Mouse (Mus musculus): ENCODE measurements around the gene Hoxa9. TPM values are rescaled to one million over a fixed set of nuclear protein-coding genes. Genes with fewer than 3 reads are reported as not detected.

Hoxa9 gene
- polyA plus RNA-seq, 1 experiment, result 0.52 TPM

DNA sequence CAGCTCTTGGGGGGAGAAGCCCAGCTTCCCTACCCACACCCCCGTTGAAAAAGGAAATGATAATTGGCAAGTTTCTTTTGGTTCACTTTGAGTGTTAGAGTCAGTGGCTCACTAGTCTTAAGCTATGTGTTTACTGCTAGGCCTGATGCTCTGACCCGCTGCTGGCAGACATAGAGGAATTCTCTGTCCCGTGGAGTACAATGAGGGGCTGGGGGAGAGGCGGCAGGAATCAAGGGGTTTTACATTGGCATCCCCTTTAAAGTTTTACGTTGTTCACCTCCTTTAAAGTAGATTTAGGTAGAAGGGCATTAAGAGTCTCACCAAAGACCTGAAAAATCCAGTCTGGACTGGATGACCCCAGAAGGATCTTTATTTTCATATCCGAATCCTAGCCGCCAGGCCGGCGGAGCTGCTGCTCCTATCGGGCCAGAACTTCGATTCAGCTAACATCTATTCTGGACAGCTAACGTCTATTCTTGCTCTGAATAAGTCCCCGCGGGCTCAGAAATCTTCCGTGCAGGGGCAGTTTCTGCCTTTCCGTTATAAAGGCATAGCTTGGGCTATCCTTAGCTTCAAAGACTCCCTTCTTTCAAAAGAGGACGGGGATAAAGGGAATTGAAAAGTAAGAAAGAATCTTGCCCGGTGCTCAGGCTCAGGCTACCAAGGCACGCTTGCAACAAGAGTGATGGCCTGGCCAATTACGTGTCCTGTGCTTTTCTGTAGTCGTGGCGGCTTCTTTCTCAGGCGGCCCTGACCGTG is 21.3 kb upstream of the Hoxa9 start:
- no peak overlapping the region for H3K4me3 ChIP-seq (ENCODE audit: control insufficient read depth, low read depth, low read length)
- H3K36me3 ChIP-seq (ENCODE audit: control insufficient read depth, insufficient read depth, low read length), result no peaks in the 10 kb centered on the region
- peaks cover 19% of the 10 kb centered on the region for H3K27me3 ChIP-seq (ENCODE audit: control insufficient read depth, insufficient read depth, low read length)
- TF ChIP-seq POLR2A (IDR thresholded peaks at IDR 0.05; ENCODE audit: control insufficient read depth, low read depth, low read length) (no peak), CTCF (IDR thresholded peaks at IDR 0.05; ENCODE audit: control insufficient read depth, insufficient read depth, insufficient replicate concordance, low read depth, low read length) (no peak)
- H3K27ac ChIP-seq (ENCODE audit: control insufficient read depth, insufficient read depth, low read depth, low read length), result no peak overlapping the region
- H3K4me1 ChIP-seq (ENCODE audit: control insufficient read depth, insufficient read depth, low read length), result peaks cover 13% of the 10 kb centered on the region

DNA sequence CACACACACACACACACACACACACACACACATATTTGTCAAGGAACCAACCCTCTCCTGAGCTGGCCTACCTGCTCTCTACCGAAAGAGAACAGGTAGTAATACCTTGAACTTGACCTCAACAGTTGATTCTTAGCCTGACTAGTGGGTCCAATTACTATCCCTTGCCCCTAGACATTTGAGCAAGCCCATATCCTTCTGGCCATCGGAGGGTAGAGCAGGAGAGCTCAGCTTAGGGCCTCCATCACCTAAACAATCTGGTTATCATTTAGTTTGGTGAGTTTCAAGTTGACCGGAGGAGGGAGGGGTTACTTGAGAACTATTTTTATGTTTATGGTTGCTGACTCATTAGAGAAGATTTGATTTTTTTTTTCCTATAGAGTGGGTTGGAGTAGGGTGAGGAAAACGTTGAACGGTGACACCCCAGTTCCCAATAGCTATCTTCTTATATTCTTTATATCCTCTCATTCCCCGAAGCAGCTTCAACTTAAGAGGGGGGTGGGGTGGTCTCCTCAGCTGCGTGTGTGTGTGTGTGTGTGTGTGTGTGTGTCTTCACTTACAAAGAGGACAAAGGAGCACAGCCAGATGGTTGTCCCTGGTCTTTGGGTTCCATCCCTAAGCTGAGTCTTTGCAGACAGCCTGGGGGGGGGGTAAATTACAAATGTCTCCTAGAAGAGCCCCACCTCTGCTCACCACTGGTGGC is 20.4 kb upstream of the Hoxa9 start:
- H3K4me1 ChIP-seq (ENCODE audit: control insufficient read depth, insufficient read depth, low read length), result peaks cover 14% of the 10 kb centered on the region
- no peak for TF ChIP-seq POLR2A (IDR thresholded peaks at IDR 0.05; ENCODE audit: control insufficient read depth, low read depth, low read length)
- TF ChIP-seq CTCF (IDR thresholded peaks at IDR 0.05; ENCODE audit: control insufficient read depth, insufficient read depth, insufficient replicate concordance, low read depth, low read length), result no peak
- no peak overlapping the region for H3K27ac ChIP-seq (ENCODE audit: control insufficient read depth, insufficient read depth, low read depth, low read length)
- no peaks in the 10 kb centered on the region for H3K36me3 ChIP-seq (ENCODE audit: control insufficient read depth, insufficient read depth, low read length)
- H3K27me3 ChIP-seq (ENCODE audit: control insufficient read depth, insufficient read depth, low read length), result peaks cover 20% of the 10 kb centered on the region
- H3K4me3 ChIP-seq (ENCODE audit: control insufficient read depth, low read depth, low read length), result no peak overlapping the region

DNA sequence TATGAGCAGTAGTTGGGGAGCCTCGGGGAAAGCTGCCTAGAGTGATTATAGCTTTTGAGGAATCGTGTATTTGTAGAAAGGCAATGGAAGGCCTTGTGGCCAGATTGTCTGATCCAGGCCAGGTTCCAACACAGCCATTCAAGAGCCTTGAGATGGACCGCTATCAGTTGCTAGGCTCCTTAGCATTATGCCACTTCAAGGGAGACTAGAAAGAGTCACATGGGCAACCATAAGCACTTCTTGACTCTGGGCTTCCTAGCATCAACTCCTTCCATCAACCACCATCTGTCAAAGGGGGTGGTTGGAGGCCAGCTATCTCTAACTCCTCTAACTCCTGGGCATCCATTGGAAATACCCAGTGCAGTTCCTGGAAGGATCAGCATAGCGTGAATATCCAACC is 18.9 kb upstream of the Hoxa9 start:
- Histone ChIP-seq H3K27ac (ENCODE audit: control insufficient read depth, insufficient read depth, low read depth, low read length) (no peak overlapping the region), H3K27me3 (ENCODE audit: control insufficient read depth, insufficient read depth, low read length) (peaks cover 26% of the 10 kb centered on the region), H3K36me3 (ENCODE audit: control insufficient read depth, insufficient read depth, low read length) (no peaks in the 10 kb centered on the region), H3K4me1 (ENCODE audit: control insufficient read depth, insufficient read depth, low read length) (peaks cover 15% of the 10 kb centered on the region), H3K4me3 (ENCODE audit: control insufficient read depth, low read depth, low read length) (no peak overlapping the region)
- TF ChIP-seq POLR2A (IDR thresholded peaks at IDR 0.05; ENCODE audit: control insufficient read depth, low read depth, low read length) (no peak), CTCF (IDR thresholded peaks at IDR 0.05; ENCODE audit: control insufficient read depth, insufficient read depth, insufficient replicate concordance, low read depth, low read length) (no peak)

DNA sequence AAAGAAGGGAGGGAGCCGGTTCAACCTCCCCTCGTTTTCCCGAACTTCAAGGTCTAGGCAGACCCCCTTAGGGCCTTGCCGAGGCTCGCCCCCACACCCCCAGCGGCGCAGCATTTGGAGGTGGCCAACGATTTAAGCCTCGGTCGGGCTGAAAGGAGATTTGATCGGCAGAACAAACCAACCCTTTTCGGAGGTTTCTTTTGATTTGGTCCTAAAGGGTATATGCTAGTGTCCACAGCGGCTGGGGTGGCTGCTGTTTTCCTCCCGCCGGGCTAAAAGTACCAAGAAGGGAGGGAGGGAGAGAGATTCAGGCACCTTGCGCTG is 18.5 kb upstream of the Hoxa9 start:
- TF ChIP-seq POLR2A (IDR thresholded peaks at IDR 0.05; ENCODE audit: control insufficient read depth, low read depth, low read length) (no peak), CTCF (IDR thresholded peaks at IDR 0.05; ENCODE audit: control insufficient read depth, insufficient read depth, insufficient replicate concordance, low read depth, low read length) (no peak)
- no peak overlapping the region for H3K4me3 ChIP-seq (ENCODE audit: control insufficient read depth, low read depth, low read length)
- no peaks in the 10 kb centered on the region for H3K36me3 ChIP-seq (ENCODE audit: control insufficient read depth, insufficient read depth, low read length)
- peaks cover 28% of the 10 kb centered on the region for H3K27me3 ChIP-seq (ENCODE audit: control insufficient read depth, insufficient read depth, low read length)
- H3K27ac ChIP-seq (ENCODE audit: control insufficient read depth, insufficient read depth, low read depth, low read length), result no peak overlapping the region
- H3K4me1 ChIP-seq (ENCODE audit: control insufficient read depth, insufficient read depth, low read length), result peaks cover 15% of the 10 kb centered on the region

DNA sequence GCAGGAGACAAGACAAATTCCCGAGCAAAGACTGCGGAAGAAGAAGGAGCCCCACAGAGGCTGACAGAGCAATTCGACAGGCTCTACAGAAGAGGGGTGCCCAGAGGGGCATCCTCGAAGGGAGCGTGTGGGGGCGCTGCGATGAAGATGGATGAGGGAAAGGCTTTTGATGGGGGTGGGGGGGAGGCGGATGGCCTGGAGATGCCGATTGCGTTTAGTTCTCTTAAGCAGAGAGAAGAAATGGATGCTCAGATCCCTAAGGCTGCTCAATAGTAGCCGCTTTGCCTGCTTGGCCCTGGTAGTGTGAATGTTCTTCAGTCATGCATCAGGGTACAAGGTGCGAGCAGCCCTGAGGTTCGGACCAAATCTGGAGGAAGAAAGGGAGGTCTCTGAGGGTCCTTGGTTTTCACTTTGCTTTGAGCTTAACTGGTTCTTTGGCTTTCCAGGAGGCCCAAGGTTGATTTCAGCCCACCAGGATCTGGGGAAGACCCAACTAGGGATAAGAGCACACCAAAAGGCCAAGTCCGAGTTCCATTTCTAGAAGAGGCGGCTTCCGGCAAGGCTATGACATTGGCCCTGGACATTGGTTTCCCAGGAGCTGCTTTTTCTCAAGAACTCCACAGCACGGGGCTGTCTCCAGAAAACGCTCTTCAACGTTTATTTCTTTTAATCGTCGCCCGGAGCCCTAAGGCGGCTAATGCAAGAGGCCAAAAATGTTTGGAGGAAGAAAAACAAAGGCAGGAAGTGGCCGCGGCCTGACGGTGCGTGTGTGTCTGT is 17.9 kb upstream of the Hoxa9 start:
- H3K36me3 ChIP-seq (ENCODE audit: control insufficient read depth, insufficient read depth, low read length), result no peaks in the 10 kb centered on the region
- peaks cover 30% of the 10 kb centered on the region for H3K27me3 ChIP-seq (ENCODE audit: control insufficient read depth, insufficient read depth, low read length)
- no peak overlapping the region for H3K27ac ChIP-seq (ENCODE audit: control insufficient read depth, insufficient read depth, low read depth, low read length)
- H3K4me3 ChIP-seq (ENCODE audit: control insufficient read depth, low read depth, low read length), result no peak overlapping the region
- TF ChIP-seq CTCF (IDR thresholded peaks at IDR 0.05; ENCODE audit: control insufficient read depth, insufficient read depth, insufficient replicate concordance, low read depth, low read length) (no peak), POLR2A (IDR thresholded peaks at IDR 0.05; ENCODE audit: control insufficient read depth, low read depth, low read length) (no peak)
- peaks cover 17% of the 10 kb centered on the region for H3K4me1 ChIP-seq (ENCODE audit: control insufficient read depth, insufficient read depth, low read length)

DNA sequence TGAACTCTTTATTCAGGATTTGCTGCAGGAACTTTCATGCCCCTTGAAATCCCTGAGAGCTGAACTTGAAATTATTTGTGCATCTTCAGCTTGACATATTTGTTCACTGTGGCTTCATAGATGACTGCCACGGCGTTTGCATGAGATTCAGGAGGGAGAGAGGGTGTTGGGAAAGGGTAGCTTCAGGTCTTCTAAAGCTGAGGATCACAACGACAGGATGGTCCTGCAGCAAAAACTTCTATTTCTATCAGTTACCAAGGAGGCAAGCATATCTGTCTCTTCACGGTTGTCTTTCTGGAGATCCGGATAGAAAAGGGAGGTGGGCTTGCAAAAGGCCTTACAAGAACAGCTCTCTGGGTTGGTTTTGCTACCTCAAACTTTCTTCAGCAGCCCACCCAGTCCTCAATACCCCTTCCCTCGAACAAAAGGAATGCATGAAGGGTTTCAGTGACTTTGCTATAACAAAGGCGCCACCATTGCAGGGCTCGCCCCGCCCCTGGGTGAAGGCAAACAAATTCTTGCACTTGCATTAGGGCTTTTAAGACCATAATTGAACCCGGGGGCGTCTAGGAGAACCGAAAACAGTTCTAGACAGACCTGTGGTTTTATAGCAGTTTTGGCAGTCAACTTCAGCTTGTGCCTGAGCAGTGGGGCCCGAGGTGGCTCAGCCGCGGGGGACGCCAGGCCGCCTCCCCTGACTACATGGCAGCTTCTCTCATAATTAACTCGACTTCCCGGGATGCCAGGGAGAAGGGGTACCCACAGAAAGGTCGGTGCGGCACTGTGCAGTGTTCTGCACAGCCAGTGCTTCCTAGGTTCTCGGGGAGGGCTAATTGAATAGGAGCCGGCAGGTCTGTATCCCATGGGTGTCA is 17.1 kb upstream of the Hoxa9 start:
- Histone ChIP-seq H3K27me3 (ENCODE audit: control insufficient read depth, insufficient read depth, low read length) (peaks cover 32% of the 10 kb centered on the region), H3K27ac (ENCODE audit: control insufficient read depth, insufficient read depth, low read depth, low read length) (no peak overlapping the region)
- TF ChIP-seq POLR2A (IDR thresholded peaks at IDR 0.05; ENCODE audit: control insufficient read depth, low read depth, low read length) (no peak), CTCF (IDR thresholded peaks at IDR 0.05; ENCODE audit: control insufficient read depth, insufficient read depth, insufficient replicate concordance, low read depth, low read length) (no peak)

More for the DNA sequence above, 17.1 kb upstream of the Hoxa9 start:
- peaks cover 13% of the 10 kb centered on the region for H3K4me1 ChIP-seq (ENCODE audit: control insufficient read depth, insufficient read depth, low read length)
- no peak overlapping the region for H3K4me3 ChIP-seq (ENCODE audit: control insufficient read depth, low read depth, low read length)
- no peaks in the 10 kb centered on the region for H3K36me3 ChIP-seq (ENCODE audit: control insufficient read depth, insufficient read depth, low read length)

Measured in testis, adult 2 months (tissue).